Mouse (Mus musculus) gastrocnemius, adult 8-10 months (tissue): ENCODE measurements around the gene Galntl5. TPM values are rescaled to one million over a fixed set of nuclear protein-coding genes. Genes with fewer than 3 reads are reported as not detected.
"Not testable (repeated sequence)": the region's sequence is repeated elsewhere in the genome, so short reads cannot be mapped to it uniquely, and the experiment has no call there.

Source experiments
- DNase-seq, 2 experiments: peaks; one replicate each; pipeline ENCODE4 v3.0.0; 2022; ENCODE audit warnings: low spot score in 2 of 2
- total RNA-seq, 4 experiments: library from RNA; stranded (reverse); gene quantifications; 2 replicates each; pipeline ENCODE4 v1.2.4; 2022

The Galntl5 gene
- not detected for total RNA-seq

DNA sequence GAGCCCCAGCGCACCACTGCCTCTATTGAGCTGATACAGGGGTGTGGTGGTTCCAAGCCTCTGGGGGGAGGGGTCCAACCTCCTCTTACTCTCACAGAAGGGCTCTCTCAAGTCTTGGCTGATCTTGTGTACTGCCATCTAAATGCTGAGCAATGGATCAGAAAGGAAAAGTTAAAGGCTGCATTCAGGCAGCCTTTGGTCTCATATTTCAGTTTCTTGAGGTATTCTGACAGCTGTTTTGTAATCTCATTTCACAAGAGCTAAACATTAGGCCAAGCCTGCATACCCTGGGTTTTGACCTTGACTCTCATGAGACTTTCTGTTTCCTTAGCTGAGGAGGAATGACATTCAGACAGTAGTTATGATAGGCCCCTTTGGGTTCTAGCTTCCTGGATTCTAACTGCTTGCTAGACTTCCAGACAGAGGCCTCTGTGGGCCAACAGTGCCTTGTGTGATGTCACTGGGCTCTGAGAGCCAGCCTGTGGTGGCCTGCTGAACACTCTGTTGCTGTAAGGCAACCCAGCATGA, at the start of gene Galntl5:
Galntl5 (plus strand) TSS at position 457 of the 528 bp plus-strand sequence.
- no peak for DNase-seq

DNA sequence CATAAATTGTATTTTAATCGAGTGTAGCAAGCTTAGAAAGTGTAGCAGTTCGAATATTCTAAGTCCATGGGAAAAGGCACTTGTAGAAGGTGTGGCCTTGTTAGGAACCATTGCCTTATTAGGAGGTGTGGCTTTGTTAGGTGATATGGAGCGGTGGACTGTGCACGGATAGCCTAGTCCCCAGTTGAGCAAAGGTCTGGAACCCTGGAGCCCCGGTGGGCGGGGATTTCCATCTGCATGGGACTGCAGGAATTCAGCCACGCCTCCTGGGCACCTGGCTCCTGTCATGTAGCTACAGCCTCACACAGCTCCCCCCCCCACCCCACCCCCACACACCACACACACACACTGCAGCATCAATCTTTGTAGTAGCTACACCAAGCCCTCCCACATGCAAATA, 34.6 kb upstream of the Galntl5 start:
- no peak for DNase-seq

DNA sequence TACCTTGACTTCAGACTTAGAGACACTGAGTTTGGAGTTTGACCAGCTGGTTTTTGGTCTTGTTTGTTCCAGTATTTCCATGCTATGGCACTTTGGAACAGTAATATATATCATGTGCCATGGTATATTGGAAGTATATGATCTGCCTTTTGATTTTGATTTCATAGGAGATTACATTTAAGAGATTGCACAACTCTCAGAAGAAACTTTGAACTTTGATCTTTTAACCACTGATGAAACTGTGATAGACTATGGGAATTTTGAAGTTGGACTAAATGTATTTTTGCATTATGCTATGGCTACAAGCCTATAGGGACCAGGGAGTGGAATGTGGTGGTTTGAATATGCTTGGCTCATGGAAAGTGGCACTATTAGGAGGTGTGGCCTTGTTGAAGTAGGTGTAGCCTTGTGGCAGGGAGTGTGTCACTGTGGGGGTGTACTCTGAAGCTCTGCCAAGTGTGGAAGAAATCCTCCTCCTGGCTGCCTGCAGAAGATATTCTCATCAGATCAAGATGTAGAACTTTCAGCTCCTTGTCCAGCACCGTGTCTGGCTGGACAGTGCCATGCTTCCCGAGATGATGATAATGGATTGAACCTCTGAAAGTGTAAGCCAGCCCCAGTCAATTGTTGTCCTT, 31.8 kb upstream of the Galntl5 start:
- DNase-seq: no peak

DNA sequence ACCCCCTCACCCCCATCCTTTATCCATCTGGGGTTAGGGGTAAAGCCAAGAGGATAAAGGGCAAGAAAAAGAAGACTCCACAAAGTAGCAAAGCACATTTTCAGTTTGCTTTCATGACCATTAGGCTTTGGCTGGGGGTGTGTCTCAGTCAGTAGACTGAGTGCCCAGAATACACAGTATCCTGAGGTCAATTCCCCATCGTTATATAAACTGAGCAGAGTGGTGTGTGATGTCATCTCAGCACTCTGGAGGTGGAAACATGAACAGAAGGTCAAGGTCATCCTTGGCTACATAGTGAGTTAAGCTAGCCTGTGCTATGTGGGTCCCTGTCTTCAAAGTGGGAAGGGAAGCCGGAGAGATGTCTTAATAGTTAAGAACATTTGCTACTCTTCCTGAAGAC, 27.8 kb upstream of the Galntl5 start:
- no peak for DNase-seq

DNA sequence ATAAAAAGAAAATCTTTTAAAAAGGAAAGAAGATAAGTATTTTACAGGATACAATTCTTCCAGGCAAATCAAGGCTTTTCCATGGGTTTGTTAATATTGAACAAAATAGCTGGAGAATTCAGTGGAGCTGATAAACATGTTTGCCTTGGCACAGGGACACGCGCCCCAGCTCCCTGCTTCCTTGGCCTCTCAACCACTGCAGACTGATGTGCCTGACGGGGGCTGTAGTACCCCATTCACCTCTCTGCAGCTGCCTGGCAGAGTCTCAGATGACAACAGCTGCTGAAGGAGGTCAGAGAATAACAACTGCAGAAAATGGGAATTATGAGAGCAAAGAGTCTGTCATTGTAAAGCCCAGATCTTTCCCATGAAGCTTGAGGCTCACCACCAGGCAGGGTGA, 27.3 kb upstream of the Galntl5 start:
- DNase-seq: no peak

DNA sequence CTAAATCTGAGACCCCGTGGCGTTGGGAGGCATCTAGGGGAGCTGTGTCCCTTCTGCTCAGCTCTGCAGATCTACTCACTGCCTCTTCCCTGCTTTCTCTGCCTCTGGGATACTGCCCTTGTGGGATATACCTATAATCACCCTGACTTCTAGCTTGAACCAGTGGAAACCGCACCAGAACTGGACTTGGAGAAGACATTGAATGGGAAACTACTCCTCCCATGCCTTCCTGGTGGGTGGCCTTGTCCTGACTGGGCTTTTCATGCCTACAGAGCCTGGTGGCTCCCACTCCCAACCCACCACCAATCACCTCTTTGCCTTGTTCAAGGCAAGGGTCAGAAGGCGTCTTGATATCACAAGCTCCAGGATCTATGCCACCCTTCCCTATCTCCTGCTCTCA, 26.4 kb upstream of the Galntl5 start:
- no peak for DNase-seq

DNA sequence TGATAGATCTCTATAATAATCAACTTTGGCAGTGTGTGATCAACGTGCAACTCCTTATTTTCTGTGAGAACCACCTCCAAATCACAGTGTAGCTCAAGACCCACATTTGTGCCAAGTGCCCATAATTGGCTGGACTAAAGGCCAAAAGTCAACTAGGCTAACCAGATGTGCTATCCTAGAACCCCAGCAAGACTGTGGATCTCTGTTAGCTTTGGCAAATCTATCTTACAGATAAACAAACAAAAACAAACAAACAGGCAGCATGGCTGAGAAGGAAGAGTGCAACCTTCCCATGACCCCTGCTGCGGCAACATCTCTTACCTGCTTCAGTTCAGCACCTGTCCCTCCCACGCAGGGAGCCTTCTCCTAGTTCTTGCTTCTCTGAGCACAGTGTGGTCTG, 25.9 kb upstream of the Galntl5 start:
- DNase-seq: no peak

DNA sequence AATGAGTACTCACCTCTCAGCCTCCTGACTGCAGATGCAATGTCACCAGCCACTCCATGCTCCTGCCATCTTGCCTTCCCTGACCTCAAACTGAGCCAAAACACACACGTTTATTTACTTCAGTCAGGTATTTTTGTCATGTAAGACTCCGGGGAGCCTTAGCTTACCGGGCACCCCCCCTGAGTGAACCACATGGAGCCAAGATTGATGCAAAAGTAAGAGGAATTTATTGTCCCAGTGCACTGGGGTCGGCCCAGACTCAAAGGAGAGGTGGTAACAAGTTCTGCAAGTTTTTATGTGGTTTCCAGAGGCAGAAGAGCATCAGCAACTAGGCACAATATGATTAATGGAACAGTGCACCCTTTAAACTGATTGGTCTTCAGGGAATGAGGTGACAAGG, 24.1 kb upstream of the Galntl5 start:
- DNase-seq: no peak

DNA sequence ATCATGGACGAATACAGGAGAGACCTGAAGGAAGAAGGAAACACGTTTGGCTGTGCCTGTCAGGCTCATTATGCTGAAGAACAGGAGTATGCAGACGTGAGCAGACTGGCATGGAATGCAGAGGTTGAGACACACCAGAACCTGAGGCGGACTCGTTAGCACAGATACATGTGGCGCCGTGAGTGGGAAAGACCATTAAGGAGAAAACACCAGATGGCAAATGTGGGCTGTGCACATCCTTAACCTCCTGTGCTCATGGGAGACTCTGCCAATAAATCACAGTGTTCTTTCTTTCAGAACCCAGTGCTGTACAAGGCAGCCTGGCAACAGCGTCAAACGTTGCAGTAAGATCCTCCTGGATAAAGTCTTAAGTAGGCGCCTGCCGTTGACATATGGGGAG, 20.7 kb upstream of the Galntl5 start:
- no peak for DNase-seq

DNA sequence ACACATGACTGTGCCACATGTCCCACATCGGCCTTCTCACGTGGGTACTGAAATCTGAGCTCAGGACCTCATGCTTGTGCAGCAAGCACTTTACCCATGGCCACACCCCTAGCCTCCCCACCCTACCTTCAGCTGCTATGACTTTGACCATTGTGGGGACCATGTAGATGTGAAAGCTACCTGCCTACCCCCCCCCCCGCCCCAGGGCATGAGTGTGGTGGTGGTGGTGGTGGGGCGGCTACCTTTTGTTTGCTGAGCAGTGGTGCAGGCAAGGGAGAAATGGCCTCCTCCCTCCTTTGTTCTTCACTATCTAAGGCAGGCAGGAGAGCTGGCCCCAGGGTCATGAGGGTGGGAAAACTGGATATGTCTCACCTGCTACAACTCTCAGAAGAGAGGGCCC, 18.3 kb upstream of the Galntl5 start:
- no peak for DNase-seq

DNA sequence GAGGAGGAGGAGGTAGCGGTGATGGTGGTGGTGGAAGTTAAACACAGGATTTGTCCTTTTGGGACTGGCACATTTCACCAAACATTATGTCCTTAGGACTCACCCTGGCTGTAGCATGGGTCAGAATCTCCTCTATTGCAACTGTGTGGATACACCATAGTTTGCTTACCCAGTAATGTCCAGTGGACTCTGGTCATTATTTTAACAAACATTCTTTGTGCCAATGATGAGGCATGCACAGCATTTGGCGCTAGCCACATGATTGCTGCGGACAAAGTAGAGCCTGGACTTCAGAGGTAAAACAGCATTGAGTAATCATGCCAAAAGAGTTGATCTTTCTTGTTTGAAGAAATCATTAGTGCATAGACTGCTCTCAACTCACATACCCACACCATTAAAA, 17.3 kb upstream of the Galntl5 start:
- DNase-seq: no peak

DNA sequence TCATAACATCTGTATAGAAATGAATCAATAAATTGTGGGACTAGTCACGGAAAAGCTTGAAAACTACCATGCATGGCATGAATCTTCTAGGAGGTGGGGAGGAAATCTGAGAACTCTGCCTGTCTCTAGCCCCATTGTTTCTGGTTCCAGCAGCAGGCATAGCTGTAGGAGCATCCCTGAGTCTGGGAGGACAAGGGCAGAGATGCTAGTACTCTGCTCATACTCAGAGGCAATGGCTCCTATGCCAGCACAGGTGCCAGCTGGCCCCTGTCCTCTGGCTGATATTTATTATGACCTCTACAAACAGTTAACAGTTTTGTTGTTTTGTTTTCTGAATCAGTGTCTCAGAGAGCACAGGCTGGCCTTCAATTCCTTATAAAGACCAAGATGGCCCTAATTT, 16.9 kb upstream of the Galntl5 start:
- no peak for DNase-seq

DNA sequence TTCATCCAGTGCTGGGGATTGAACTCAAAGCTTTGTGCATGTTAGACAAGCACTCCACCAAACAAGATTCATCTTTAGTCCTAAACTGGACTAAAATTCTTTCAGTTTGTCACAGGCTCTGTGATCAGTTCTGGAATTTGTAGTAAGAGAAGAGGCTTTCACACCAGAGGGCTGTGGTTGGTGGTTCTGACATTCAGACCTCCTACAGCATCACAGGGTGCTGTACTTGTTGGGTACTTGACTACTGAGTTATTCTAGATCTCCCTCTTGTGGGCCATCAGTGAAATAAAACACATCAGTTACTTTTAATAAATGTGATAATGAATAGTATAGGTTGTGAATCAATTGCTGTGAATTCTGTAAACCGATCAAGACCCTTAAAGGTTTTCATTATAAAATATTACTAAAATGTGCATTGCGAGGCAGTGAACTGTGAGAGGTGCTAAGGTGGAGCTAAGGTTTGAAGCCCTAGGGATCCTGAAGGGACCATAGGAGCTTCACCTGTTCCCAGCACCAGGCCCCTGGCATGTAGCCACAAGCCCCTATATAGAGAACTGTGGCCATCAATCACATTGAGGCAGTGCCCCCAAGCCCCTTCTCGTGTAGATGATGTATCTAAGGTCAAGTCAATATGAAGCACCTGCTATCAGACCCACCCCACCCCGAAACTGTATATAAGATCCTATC, 16.0 kb upstream of the Galntl5 start:
- no peak for DNase-seq

DNA sequence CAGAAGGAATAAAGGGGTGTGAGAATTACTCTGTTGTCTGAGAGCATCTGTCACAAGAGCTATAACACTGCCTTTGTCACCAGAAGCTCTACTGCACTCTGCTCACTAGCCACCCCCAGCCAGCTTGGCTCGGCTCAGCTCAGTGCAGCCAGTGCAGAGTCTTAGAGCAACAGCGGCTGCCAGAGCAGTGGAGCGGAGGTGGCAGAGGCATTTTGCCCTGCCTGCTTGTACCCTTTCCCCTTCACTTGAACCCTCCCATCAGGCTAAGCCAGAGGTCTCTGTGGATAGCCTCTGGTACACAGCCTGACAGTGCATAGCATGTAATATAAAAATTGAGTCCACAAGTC, 15.5 kb upstream of the Galntl5 start:
- DNase-seq: no peak

DNA sequence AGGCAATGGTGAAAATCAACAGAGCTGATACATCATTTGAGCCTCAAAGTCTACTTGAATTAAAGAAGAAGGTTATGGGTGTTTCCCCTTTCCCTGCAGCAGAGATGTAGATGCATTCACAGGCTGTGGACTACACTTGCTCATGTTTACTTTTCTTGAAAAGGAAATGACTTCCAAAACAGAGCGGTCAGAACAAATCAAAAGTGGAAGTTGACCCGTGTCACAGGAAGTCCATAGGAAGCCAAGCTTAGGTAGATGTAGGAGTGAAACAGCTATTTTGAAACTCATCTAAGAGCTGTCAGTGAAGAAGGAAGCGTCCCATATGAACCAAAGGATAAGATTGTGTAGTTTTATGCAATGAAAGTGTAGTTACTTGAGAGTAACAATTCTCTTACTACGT, 14.6 kb upstream of the Galntl5 start:
- no peak for DNase-seq

DNA sequence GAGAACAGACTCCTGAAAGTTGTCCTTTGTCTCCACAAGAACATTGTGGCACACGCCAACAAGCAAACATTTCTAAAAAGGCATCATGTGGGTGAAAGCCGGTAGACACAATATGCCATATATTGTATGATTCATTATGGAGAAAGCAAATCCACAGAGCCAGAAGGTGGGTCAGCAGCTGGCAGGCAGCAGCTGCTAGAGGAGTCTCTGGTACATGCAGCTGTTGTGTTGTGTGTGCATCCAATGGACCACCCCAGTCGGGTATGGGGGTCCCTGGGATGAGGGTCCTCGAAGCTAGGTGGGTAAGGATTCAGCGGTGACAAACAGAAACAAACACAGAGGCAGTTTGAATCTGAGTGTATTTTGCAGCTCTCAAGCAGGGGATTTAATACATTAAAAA, 3.3 kb upstream of the Galntl5 start:
- not testable (repeated sequence) for DNase-seq

DNA sequence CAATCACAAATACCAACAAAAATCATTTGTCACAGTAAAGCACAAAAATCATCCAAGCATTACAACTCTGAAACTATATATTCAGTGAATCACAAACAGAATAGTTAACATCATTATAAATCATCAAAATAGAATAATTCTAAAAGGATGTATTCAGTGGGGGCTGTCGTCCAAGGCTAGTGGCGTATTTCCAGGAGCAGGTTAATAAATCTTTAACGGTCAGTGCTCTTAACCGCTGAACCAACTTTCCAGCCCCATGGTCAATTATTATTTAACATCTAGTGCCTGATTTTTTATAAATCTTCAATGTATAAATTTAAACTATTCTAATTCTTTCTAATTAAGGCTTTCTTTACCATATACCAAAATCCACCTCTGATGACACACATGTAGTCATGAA, 2.7 kb upstream of the Galntl5 start:
- DNase-seq: not testable (repeated sequence)

DNA sequence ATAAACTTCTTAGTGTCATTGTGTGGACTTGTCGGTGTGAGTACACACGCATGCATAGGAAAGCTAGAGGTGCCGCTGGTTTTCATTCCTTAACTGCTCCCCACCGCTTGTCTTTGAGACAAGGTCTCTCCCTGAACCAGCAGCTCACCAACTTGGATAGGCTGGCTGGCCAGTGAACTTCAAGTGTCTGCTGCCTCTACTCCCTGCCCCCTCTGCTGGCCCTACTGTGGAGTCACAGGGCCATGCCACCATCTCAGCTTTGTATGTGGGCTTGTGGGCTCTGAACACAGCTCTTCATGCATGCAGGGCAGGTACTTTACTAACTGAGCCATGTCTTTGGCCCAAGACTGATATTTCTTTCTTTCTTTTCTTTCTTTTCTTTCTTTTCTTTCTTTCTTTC, 2.0 kb upstream of the Galntl5 start:
- no peak for DNase-seq

DNA sequence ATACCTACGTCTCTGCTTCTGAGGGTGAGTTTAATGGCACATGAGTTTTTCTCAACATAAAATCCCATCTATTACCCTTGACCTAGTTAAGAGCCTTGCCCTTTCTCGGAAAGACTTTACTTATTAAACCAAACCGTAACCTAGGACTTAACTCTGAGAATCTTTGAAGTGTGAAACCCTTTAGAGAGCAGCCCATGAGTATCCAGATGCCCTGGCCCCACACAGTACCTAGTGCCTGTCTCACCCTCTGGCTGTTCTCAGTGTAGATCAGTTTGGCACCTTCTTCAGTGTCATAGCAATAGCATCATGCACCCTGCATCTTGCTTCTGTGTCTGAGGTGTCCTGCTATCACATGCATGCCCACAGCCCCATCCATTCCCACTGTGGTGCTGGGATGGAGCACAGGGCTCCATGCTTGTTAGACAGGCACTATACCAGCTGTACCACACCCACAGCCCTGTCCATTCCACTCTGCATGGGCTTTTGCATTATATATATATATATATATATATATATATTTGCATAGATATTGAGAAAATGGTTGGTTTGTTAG, 1.2 kb upstream of the Galntl5 start:
- no peak for DNase-seq

DNA sequence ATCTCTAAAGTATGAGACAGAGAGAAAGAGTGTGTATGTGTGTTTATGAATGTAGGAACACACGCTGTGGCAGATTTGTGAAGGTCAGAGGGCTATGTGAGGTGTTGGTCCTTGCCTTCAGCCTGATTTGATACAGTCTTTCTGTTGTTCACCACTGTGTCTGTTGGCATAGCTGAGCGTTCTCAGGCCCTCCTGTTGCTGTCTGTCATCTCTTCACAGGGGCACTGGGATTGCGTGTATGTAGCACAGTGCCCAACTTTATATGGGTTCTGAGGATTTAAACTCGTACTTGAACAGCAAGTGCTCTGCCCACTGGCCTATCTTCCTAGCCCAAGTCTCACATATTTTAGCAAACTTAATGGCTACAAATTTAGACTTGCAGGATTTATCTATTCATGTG, 2.3 kb downstream of the Galntl5 start:
- no peak for DNase-seq

DNA sequence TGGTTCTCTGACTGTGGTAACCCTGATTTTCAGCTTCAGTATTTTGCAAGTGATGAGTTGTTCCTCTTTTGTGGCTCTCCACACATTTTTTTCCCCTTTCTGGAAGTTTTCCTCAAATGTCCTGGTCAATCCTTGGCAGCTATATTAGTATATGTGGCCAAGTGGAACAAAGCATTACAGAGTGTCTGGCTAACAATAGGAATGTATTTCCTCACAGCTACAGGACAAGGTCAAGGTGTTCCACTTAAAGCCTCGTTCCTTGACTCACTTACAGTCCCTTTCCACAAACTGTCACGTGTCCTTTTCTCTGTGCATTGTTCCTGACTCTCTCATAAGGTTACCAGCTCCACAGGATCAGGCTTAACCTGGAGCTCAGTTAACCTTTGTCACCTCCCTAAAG, 3.3 kb downstream of the Galntl5 start:
- no peak for DNase-seq

DNA sequence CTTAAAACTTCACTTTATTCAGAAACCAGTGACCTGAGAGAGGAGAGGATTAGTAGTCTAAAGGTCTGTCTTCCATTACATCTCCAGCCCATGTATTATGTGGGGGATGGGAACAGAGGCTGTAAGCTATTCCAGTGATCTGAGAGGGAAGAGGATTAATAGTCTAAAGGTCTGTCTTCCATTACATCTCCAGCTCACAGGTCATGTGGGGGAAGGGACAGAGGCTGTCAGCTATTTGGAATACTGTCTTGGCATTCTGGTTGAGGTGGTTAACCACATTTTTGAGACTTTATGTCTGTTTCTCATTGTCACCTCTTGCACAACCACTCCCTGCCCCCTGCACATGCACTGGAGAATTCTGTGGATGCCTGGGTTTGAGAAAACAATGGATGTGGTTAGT, 6.5 kb downstream of the Galntl5 start:
- no peak for DNase-seq

DNA sequence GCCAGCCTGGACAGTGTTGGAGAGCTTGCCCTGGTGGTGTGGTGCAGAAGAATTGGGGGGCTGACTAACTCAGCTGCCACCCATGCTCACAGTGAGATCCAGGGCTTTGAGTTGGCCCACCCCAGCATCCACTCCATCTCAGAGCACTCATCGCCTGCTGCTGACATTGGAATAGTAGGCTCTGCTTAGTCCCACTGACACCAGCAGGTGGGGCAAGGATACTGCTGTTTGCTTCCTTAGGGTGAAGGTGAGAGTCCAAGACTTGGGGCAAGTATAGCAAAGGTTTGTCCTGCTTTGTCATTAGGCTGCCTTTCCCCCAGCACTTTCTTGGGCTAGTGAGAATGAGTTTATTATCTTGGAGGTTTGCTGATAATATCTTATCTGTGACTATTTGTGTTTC, 7.5 kb downstream of the Galntl5 start:
- no peak for DNase-seq
